Mouse (Mus musculus): Measurements from ENCODE around the gene Fbxo21. TPM values are rescaled to one million over a fixed set of nuclear protein-coding genes. Genes with fewer than 3 reads are reported as not detected.

The Fbxo21 gene
- total RNA-seq, 2 experiments from 2014 or later, result 4.1 to 6.9 TPM

DNA sequence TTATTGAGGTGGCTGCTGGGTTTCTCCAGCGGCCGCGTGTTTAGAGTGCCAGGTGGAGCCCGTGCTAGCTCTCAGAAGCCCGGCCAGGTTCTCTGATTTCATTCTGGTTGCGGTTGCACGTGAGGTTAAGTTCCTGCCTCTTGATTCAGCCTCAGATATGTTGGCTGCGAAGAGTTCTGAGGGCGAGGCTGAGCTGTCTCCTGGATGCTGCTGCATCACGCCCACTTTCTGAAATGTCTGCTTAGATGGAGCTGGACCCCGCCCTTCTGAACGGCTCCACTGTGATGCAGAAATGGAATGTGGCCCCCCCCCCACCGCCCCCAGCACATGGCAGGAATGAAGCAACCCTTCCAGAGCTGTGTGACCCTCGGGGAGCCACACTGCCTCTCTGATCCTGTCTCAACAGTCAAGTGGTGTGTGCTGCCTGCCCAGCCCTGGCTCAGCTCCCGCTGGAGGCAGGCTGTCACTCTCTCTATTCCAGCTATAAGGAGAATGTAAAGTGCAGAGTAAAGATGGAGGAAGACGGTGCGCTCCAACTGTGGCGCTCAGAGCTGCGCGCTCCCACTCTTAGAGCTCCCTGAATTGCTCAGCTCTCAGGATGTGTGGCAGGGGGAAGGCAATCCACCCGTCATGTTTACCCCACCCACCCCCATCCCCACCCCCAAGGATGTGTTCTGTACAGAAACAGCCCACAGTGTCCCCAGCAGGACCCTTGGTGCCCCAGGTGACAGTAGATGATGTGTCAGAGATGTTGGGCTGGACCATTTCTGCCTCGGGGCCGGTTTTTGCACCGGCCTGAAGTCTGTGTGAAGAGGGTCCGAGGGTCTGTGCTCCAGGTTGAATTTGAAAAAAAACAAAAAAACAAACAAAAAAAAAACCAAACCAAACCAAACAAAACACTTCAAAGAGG, 60.6 kb downstream of the Fbxo21 start:
- no peak for ATAC-seq (replicated peaks; ENCODE audit: low FRiP score, low TSS enrichment, poor library complexity, severe bottlenecking)

DNA sequence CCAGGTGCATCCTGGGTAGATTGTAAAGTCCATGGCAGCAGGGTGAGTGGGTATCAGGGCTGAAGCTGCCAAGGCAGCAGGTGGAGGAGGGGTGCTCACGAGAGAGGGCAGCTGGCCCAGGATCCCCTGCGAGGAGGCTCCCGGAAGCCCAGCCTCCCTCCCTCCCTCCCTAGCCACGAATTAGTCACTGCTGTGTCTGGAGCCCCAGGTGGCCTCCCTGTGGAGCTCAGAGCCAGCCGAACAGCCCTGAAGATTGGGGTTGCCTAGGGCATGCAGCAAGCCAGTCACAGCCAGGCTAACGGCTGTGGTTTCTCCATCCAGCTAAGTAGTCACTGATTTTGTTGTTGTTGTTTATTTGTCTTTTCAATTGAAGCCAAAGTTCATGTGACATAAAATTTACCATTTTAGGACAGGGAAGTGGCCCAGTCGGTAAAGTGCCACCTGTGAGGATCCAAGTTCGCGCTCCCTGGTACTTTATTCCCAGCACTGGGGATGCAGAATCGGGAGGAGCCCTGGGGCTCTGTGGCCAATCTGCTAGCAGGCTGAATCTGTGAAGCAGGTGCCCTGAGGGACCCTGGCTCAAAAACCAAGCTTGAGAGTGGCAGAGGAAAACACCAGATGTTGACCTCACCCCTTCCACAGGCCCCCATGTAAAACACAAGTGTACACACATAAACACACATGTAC, 61.4 kb downstream of the Fbxo21 start:
- no peak for ATAC-seq (replicated peaks; ENCODE audit: low FRiP score, low TSS enrichment, poor library complexity, severe bottlenecking)

DNA sequence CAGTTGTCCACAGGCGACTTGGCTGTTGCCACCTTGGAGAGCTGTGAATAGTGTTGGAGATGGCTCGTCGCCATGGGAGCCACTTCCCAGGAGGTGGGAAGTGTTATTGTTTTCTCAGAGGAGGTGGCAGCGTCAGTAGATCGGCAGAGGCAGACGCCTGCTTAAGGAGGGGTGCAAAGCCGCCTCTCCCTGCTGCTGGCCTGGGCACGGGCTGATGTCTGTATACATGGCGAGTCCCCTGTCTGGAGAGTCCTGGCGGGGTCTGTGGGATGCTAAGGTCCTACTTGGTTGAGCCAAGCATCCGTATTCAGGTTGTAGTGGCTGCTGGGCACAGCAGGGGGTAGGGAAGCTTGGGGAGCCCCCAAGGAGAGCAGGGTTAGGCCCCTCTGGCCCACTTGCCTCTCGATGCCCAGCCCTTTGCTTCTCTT, 62.7 kb downstream of the Fbxo21 start:
- no peak for ATAC-seq (replicated peaks; ENCODE audit: low FRiP score, low TSS enrichment, poor library complexity, severe bottlenecking)

DNA sequence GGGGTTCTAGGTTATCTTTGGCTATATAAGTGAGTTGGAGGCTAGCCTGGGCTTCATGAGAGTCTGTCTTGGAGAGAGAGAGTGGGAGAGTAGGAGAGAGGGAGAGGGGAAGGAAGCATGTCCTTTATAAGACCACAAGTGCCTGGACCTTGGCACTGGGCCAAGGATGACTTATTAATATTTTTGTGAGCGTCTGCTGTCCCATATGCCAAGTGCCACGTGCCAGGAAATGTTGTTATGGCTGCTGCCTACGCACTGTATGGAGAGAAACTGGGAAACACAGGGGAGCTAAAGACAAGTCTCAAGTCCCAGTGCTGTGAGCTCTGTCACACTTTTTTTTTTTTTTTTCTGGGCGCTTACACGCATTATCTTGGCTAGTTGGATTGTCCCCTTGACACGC, 66.1 kb downstream of the Fbxo21 start:
- ATAC-seq (replicated peaks; ENCODE audit: low FRiP score, low TSS enrichment, poor library complexity, severe bottlenecking), result no peak

DNA sequence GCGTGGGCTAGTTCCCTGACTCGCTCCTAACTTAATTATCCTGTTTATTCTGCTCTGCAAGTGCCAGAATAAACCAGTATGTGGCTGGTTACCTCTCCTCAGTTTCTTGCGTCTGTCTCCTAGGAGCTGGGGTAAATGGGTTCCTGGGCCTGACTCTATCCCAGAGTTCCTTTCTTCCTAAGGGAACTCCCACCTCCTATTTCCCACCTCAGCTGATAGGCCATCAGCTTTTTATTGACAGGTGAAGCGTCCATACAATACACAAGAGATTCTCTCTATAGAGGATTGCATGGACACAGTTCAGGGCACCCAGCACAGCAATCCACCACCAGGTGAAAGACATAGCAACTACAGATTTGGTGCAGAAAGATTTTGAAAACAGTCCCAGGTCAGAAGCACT, 67.2 kb downstream of the Fbxo21 start:
- no peak for ATAC-seq (replicated peaks; ENCODE audit: low FRiP score, low TSS enrichment, poor library complexity, severe bottlenecking)

DNA sequence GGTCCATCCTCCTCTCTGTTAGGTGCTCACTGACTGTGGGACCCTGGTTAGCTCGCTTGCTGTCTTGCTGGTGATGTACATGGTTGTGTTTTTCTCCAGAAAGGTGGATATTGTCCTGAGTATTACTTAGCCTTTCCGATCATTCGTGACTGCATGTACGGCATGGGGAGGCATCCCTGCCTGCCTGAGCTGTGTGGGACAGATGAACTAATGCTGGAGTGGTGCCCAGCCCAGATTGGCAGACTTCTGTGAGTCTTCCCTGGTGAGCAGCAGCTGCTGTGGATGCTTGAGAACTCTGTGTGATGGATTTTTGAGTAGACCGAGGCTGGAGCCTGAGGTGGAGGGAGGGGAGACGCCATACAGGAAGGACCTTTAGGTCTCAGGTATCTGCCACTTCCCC, 68.4 kb downstream of the Fbxo21 start:
- no peak for ATAC-seq (replicated peaks; ENCODE audit: low FRiP score, low TSS enrichment, poor library complexity, severe bottlenecking)

DNA sequence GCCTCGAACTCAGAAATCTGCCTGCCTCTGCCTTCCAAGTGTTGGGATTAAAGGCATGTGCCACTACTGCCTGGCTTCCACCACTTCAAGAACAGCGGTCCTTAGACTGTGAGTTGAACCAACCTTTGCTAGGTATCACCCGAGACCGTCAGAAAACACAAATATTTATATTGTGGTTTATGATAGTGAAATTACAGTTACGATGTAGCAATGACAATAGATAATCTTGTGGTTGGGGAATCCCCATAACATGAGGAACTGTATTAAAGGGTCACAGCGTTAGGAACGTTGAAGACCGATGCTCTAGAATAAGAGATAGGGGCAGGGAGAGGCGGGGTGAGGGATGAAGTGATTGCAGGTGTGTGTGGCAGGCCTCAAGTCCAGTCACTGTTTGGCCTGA, 68.9 kb downstream of the Fbxo21 start:
- no peak for ATAC-seq (replicated peaks; ENCODE audit: low FRiP score, low TSS enrichment, poor library complexity, severe bottlenecking)

DNA sequence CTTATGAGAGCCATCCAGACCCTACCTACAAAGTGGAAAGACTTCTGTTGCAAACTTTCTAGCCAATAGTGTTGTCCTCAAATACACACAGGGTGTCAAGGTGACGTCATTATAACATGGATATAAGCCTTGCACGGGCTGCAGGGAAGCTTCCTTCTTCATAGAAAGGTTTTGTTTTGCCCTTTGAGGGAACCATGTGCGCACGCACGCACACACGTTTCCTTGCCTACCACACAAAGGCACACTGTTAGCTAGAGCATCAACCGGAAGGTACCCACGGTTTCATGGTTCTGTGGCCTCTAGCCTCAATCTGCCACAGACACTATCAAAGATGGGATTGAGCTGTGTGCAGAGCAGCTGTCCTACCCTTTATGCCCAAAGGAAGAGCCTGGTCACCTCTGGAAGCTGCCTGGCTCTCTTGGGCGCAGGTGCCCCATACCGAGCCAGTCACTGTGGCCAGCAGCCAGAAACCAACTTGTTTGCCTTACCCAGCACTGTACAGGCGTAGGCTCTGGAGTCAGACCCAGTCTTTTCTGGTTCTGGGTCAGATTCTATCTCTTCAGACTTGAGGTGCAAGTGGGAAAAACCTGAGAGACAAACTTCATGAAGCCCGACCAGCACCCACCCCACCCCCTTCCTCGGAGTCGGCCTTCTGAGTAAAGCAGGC, 70.7 kb downstream of the Fbxo21 start:
- ATAC-seq (replicated peaks; ENCODE audit: low FRiP score, low TSS enrichment, poor library complexity, severe bottlenecking), result no peak

DNA sequence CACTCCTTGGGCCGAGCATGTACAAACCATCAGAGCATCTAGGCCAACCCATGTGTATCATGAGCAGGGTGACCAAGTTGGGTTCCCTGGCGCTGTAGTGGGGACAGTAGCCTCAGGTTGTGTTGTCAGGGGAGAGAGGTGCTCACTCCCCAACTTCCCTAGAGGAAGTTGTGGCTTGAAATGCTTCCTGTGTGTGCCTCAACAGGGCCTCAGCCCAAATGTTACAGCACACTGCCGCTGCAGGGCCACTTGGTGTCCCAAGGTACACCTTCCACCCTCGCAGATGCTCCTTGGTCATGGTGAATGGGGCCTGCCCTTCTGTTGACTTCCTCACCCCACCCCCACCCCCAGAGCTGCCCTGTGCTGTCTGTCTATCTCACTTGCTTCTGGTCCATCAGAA, 71.9 kb downstream of the Fbxo21 start:
- no peak for ATAC-seq (replicated peaks; ENCODE audit: low FRiP score, low TSS enrichment, poor library complexity, severe bottlenecking)

DNA sequence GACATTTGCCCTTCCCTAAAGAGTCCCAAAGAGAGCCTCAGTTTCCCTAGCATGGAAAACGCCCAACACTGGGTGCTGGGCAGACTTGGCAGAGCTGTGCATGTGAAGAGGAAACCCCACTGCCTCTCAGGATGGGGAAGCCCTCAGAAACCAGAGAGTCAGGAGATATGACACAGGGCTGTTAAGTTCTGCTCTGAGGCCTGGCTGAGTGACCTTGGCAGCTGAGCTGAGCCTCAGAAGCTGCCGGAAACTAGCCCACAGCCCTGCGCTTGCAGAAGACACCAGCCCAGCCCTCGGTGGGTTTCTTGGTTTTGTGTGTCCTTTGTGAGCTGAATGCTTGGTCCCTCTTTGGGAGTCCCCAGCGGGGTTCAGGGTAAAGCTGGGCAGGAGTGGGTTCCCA, 72.4 kb downstream of the Fbxo21 start:
- no peak for ATAC-seq (replicated peaks; ENCODE audit: low FRiP score, low TSS enrichment, poor library complexity, severe bottlenecking)

DNA sequence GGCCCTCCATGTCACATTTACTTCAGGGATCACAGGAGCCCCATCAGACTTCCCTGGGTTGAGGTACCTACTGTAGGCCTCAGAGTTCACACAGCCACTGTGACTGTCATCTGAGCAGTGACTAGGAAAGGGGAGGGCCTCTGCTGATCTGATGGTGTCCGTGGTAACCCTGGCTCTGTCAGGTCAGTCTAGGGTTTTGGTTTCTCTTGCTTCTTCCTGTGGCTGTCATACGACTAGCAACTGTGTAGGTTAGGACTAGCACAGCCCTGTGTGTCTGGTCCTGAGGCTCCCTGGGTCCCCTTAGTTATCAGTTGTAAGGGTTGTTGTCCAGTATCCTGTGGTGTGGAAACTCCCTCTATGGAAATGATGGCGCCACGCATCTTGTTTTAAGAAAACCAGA, 74.2 kb downstream of the Fbxo21 start:
- ATAC-seq (replicated peaks; ENCODE audit: low FRiP score, low TSS enrichment, poor library complexity, severe bottlenecking), result no peak

DNA sequence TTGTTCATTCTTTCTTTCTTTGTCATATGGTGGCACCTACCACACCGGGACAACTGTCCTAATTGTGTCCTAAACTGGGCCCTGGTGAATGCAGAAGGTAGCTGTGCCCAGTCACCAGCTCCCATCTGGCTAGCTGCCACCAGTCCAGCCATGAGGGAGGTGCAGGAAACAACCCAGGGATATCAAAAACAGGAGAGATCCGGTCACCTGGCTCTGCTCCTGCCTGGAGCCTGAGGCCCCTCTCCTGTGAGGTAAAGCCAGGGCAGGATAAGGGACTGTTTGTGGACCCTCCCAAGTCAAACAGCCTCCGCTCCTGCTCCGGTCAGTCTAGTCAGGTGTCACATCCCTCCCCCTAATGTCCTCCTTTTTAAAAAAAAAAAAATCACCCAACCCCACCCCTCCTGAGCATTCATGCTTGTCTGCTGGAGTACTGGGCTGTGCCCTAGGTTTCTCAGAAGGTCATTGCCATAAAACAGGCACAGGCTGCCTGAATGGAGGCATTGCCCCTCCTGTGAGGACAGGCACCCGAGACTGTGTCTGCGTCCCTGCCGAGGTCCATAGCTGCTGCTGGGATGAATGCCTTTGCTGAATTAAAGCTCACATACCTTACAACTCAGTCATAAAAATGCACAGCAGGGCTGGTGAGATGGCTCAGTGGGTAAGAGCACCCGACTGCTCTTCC, 75.6 kb downstream of the Fbxo21 start:
- no peak for ATAC-seq (replicated peaks; ENCODE audit: low FRiP score, low TSS enrichment, poor library complexity, severe bottlenecking)

DNA sequence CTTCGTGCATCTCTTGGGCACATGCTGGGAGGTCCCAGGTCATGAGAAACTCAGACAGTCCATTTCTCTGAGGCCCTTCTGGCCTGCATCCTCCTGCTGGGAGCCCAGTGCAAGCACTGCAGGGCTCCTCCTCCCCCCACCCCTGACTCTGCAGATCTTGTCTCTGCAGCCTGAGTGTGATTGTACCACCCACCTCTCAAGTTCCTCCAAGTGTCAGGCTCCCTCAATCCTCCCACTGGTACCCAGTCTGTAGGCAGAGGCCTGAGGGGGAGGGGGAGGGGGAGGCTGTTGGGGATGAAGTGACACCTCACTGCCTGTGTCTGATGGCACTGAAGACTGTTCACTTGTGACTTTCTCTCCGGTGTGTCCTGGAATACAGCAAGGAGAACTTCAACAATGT, 76.7 kb downstream of the Fbxo21 start:
- no peak for ATAC-seq (replicated peaks; ENCODE audit: low FRiP score, low TSS enrichment, poor library complexity, severe bottlenecking)

DNA sequence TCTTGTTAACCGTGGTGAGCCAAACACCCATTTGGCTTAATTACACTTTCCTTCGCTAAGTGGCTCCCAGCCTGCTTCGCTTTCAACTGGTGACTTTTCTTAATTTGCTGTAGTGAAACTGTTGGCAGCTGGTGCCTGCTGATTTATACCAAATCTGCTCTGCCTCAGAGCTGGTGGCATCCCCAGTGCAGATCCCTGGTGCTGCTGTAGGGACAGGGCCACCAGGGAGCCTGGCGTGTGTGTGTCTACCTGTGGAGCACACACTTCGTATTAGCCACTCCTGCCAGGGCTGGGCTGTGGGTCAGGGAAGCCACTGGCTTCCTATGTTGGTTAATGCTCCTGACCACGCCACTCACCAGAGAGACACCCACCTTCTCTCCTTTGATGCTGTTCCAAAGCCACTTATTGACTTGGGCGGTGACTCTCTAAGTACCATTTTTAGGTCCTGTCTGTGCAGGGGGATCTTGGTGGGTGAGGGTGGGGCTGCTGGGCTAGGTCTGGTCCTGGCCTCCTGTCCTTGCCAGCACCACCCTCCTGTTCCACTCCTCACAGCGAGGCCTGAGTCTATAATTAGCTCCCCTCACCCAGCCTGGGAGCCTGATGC, 81.1 kb downstream of the Fbxo21 start:
- no peak for ATAC-seq (replicated peaks; ENCODE audit: low FRiP score, low TSS enrichment, poor library complexity, severe bottlenecking)

DNA sequence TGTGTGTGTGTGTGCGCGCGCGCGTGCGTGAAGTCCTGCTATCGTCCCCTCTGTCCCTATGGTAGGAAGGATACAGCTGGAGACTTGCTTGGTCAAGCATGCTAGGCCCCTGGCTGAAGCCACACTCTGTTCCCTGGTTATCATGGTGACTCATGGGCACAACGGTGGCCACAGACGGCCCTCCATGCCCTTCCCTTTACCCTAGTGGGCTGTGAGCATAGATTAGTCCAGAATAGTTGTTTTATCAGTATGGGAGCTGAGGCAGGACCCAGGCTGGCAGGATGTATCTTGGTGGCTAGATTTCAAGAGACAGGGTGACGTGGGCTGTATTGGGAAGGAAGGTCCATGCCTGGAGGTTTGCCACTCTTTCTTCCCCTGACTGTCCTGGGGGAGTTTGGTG, 82.3 kb downstream of the Fbxo21 start:
- ATAC-seq (replicated peaks; ENCODE audit: low FRiP score, low TSS enrichment, poor library complexity, severe bottlenecking), result peak; percentile 60

DNA sequence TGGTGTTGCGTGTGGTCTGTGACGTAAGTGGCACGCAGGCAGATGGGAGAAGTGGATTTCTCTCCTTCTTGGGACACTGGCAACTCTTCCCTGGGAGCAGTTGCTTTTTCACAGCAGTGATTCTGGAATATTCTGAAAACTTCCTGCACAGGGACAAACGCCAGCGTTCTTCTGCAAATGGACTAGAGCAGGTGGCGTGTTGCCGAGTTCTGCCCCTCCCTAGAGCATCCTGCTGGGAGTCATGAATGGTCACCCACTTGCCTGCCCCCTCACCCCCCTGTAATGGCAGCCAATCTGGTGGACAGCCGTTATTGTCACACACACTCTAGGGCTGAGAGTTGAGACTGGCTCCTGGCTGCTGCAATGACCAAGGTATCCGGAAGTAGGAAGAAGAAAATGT, 83.1 kb downstream of the Fbxo21 start:
- ATAC-seq (replicated peaks; ENCODE audit: low FRiP score, low TSS enrichment, poor library complexity, severe bottlenecking), result no peak

Data from megakaryocyte-erythroid progenitor cell, adult 5-6 weeks (primary cell).